Mouse (Mus musculus): Measurements from ENCODE around the gene Cadps. TPM values are rescaled to one million over a fixed set of nuclear protein-coding genes. Genes with fewer than 3 reads are reported as not detected.
"Not testable (repeated sequence)": the region's sequence is repeated elsewhere in the genome, so short reads cannot be mapped to it uniquely, and the experiment has no call there.

The Cadps gene
- polyA plus RNA-seq, 1 experiment, result 6.0 TPM

DNA sequence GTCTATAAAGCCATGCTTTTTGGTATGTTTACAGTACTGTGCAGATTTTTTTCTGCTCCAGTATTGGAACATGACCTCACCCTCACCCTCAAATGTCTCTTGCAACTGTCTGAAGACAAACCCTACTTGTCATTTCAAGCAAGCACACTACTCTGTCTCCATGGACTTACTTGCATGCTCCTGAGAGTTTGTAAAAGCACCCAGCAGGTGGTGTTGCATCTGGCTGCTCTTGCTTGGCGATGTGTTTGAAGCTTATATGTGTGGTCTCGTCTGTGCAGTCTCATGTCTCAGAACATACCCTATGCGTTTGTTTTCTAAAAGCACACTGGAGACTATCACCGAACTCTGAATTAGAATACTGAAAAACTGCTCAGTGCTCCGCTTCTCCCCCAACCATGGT lies 241.2 kb downstream of the Cadps start:
- TF ChIP-seq POLR2A (IDR thresholded peaks at IDR 0.05; ENCODE audit: control insufficient read depth, extremely low read depth, insufficient read depth, low read length, poor library complexity), result no peak
- no peak for TF ChIP-seq CTCF (IDR thresholded peaks at IDR 0.05; ENCODE audit: borderline replicate concordance, control insufficient read depth, extremely low read depth, insufficient read depth, low read length, poor library complexity)
- Histone ChIP-seq H3K27ac (ENCODE audit: control insufficient read depth, insufficient read depth, low read length) (no peak overlapping the region), H3K4me3 (ENCODE audit: control insufficient read depth, insufficient read depth, low read length) (no peak overlapping the region), H3K36me3 (ENCODE audit: control insufficient read depth, insufficient read depth, low read length) (no peaks in the 10 kb centered on the region), H3K4me1 (replicated peaks; ENCODE audit: control insufficient read depth, insufficient read depth, low read length) (no peaks in the 10 kb centered on the region), H3K27me3 (ENCODE audit: control insufficient read depth, insufficient read depth, low read length) (no peaks in the 10 kb centered on the region)
- WGBS, result 92% methylated on average over 5 of the region's 5 CpGs
- DNase-seq, result no peak

DNA sequence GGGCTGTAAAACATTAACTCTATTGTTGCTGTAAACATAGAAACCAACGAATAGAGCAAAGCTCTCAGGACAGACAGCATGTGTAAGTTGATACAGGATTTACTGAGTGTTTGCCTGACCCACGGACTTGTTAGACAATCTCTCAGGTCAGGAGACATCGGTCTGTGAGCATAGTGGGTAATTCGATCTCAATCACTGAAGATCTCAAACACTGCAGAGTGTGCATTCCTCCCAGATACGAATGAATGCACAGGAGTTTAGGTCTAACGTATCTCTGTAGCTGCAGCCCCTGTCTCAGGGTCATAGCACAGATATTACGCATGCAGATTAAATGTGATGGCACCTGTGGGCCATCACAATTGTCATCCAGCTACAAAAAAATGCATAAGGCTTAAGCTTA lies 242.1 kb downstream of the Cadps start:
- Histone ChIP-seq H3K36me3 (ENCODE audit: control insufficient read depth, insufficient read depth, low read length) (no peaks in the 10 kb centered on the region), H3K4me3 (ENCODE audit: control insufficient read depth, insufficient read depth, low read length) (no peak overlapping the region), H3K27me3 (ENCODE audit: control insufficient read depth, insufficient read depth, low read length) (no peaks in the 10 kb centered on the region), H3K4me1 (replicated peaks; ENCODE audit: control insufficient read depth, insufficient read depth, low read length) (no peaks in the 10 kb centered on the region), H3K27ac (ENCODE audit: control insufficient read depth, insufficient read depth, low read length) (no peak overlapping the region)
- WGBS, result 75% methylated on average over 7 of the region's 7 CpGs
- no peak for DNase-seq
- TF ChIP-seq CTCF (IDR thresholded peaks at IDR 0.05; ENCODE audit: borderline replicate concordance, control insufficient read depth, extremely low read depth, insufficient read depth, low read length, poor library complexity) (no peak), POLR2A (IDR thresholded peaks at IDR 0.05; ENCODE audit: control insufficient read depth, extremely low read depth, insufficient read depth, low read length, poor library complexity) (no peak)

DNA sequence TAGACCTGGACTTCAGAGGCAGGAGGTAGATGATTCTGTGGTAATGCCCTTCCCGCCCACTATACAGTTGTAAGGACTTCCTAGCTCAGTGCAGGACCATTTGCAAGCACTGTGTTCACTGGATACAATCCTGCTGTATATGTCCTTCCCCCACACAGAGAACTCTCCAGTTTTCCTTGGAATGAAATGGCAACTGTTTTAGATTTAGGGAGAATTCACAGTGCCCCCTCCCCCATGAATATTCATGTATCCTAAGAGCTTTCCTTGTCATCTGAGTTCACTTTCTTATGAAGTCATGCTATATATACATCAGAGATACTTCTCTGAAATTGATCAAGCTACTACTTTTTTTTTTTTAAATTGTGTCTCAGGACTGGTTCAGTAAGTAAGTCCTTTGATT lies 244.7 kb downstream of the Cadps start:
- 64% methylated on average over 1 of the region's 1 CpGs for WGBS
- no peak overlapping the region for H3K4me3 ChIP-seq (ENCODE audit: control insufficient read depth, insufficient read depth, low read length)
- H3K27me3 ChIP-seq (ENCODE audit: control insufficient read depth, insufficient read depth, low read length), result no peaks in the 10 kb centered on the region
- no peak for TF ChIP-seq POLR2A (IDR thresholded peaks at IDR 0.05; ENCODE audit: control insufficient read depth, extremely low read depth, insufficient read depth, low read length, poor library complexity)
- TF ChIP-seq CTCF (IDR thresholded peaks at IDR 0.05; ENCODE audit: borderline replicate concordance, control insufficient read depth, extremely low read depth, insufficient read depth, low read length, poor library complexity), result no peak
- H3K27ac ChIP-seq (ENCODE audit: control insufficient read depth, insufficient read depth, low read length), result no peak overlapping the region
- H3K4me1 ChIP-seq (replicated peaks; ENCODE audit: control insufficient read depth, insufficient read depth, low read length), result no peaks in the 10 kb centered on the region
- no peak for DNase-seq
- H3K36me3 ChIP-seq (ENCODE audit: control insufficient read depth, insufficient read depth, low read length), result no peaks in the 10 kb centered on the region

DNA sequence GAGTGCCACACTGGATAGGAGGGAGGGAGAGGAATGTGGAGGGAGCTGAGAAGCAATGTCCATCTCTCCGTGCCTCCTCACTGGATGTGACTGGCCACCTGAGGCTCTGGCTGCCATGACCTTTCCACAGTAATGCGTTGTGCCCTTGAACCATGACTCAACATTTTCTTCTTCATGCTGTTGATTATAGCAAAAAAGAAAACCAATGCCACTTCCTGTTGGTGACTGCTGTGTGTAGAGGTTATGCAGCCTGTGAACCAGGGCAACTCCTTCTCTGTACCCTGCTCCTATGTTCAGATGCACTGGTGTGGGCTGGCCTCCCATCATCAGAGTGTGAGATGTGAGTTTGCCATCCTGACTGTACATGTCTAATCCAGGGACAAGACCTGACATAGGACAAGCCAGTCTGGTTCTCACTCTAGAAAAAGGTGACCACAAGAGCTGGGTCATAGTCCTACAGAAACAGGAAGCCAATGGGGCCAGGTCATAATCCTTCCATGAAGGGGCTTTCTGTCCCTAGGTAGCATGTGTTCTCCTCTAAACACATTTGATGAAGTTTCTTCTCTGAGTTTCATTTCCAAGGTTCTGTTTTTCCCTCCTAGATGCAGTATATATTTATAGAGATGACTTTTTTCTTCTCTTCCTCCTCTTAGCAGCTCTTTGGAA lies 245.3 kb downstream of the Cadps start:
- 26% methylated on average over 2 of the region's 2 CpGs for WGBS

DNA sequence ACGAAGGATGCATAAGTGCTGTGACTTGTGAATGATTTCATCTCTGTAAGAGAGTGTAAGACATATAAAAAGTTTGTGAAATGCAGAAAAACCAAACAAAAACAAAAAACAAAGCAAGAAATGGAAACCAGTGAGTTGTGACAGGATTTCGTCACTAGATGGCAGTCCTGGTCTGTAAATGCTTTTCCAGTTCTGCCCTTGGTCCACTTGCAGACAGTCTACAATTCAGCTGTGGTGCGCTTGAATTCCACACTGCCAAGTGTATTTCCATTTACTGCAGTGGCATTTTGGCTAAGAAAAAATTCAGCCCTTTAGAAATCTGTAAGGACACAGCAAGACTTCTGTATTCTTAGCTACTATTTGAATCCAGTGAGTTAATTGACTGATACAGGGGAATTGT lies 247.8 kb downstream of the Cadps start:
- no peaks in the 10 kb centered on the region for H3K27me3 ChIP-seq (ENCODE audit: control insufficient read depth, insufficient read depth, low read length)
- WGBS, result 24% methylated on average over 3 of the region's 3 CpGs
- no peaks in the 10 kb centered on the region for H3K36me3 ChIP-seq (ENCODE audit: control insufficient read depth, insufficient read depth, low read length)
- H3K27ac ChIP-seq (ENCODE audit: control insufficient read depth, insufficient read depth, low read length), result no peak overlapping the region
- TF ChIP-seq CTCF (IDR thresholded peaks at IDR 0.05; ENCODE audit: borderline replicate concordance, control insufficient read depth, extremely low read depth, insufficient read depth, low read length, poor library complexity) (no peak), POLR2A (IDR thresholded peaks at IDR 0.05; ENCODE audit: control insufficient read depth, extremely low read depth, insufficient read depth, low read length, poor library complexity) (no peak)
- DNase-seq, result no peak
- no peak overlapping the region for H3K4me3 ChIP-seq (ENCODE audit: control insufficient read depth, insufficient read depth, low read length)
- H3K4me1 ChIP-seq (replicated peaks; ENCODE audit: control insufficient read depth, insufficient read depth, low read length), result no peaks in the 10 kb centered on the region

More for the DNA sequence above, 245.3 kb downstream of the Cadps start:
- Histone ChIP-seq H3K36me3 (ENCODE audit: control insufficient read depth, insufficient read depth, low read length) (no peaks in the 10 kb centered on the region), H3K4me3 (ENCODE audit: control insufficient read depth, insufficient read depth, low read length) (no peak overlapping the region), H3K27me3 (ENCODE audit: control insufficient read depth, insufficient read depth, low read length) (no peaks in the 10 kb centered on the region), H3K27ac (ENCODE audit: control insufficient read depth, insufficient read depth, low read length) (no peak overlapping the region), H3K4me1 (replicated peaks; ENCODE audit: control insufficient read depth, insufficient read depth, low read length) (no peaks in the 10 kb centered on the region)
- DNase-seq, result no peak
- TF ChIP-seq CTCF (IDR thresholded peaks at IDR 0.05; ENCODE audit: borderline replicate concordance, control insufficient read depth, extremely low read depth, insufficient read depth, low read length, poor library complexity) (no peak), POLR2A (IDR thresholded peaks at IDR 0.05; ENCODE audit: control insufficient read depth, extremely low read depth, insufficient read depth, low read length, poor library complexity) (no peak)

DNA sequence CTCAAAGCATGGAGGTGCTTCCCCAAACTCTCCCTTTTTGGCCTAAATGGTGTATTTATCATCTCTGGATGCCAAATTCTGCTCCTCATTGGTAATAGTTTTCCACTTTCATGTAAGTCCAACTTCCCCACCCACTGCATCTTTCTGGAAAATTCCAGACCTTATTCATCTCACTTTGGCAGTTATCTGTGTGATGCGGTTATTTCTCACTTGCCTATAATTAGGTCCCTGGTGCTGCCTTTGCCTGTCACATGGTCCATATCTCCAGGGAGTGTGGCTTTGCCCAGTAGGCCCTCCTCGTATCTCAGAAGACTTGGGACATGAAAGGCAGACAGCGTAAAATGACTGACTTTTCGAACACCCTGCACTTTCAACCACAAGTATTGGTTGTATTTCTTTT lies 248.5 kb downstream of the Cadps start:
- Histone ChIP-seq H3K4me3 (ENCODE audit: control insufficient read depth, insufficient read depth, low read length) (no peak overlapping the region), H3K27ac (ENCODE audit: control insufficient read depth, insufficient read depth, low read length) (no peak overlapping the region), H3K36me3 (ENCODE audit: control insufficient read depth, insufficient read depth, low read length) (no peaks in the 10 kb centered on the region), H3K4me1 (replicated peaks; ENCODE audit: control insufficient read depth, insufficient read depth, low read length) (no peaks in the 10 kb centered on the region), H3K27me3 (ENCODE audit: control insufficient read depth, insufficient read depth, low read length) (no peaks in the 10 kb centered on the region)
- 83% methylated on average over 4 of the region's 4 CpGs for WGBS
- no peak for DNase-seq
- no peak for TF ChIP-seq POLR2A (IDR thresholded peaks at IDR 0.05; ENCODE audit: control insufficient read depth, extremely low read depth, insufficient read depth, low read length, poor library complexity)
- TF ChIP-seq CTCF (IDR thresholded peaks at IDR 0.05; ENCODE audit: borderline replicate concordance, control insufficient read depth, extremely low read depth, insufficient read depth, low read length, poor library complexity), result no peak

DNA sequence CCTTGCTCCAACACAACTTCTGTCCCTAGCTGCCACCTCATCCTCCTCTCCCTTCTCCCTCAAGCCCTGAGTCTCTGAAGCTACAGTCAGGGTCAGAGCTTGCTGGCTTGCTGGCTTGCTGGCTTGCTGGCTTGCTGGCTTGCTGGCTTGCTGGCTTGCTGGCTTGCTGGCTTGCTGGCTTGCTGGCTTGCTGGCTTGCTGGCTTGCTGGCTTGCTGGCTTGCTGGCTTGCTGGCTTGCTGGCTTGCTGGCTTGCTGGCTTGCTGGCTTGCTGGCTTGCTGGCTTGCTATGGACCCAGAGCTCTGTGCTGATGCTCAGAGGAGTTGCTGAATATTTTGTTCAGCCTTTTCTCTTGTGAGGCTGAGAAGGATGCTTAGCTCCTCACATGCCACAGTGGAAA lies 261.1 kb downstream of the Cadps start:
- not testable (repeated sequence) for H3K27me3 ChIP-seq (ENCODE audit: control insufficient read depth, insufficient read depth, low read length); H3K36me3 ChIP-seq (ENCODE audit: control insufficient read depth, insufficient read depth, low read length); H3K27ac ChIP-seq (ENCODE audit: control insufficient read depth, insufficient read depth, low read length); H3K4me1 ChIP-seq (replicated peaks; ENCODE audit: control insufficient read depth, insufficient read depth, low read length); DNase-seq; H3K4me3 ChIP-seq (ENCODE audit: control insufficient read depth, insufficient read depth, low read length)
